21 mouse cellular contexts compared by ENCODE assay signal in genomic region chr17:62802748-62803147, GRCm38 (mm10).
DNase-seq lines count a peak whose midpoint lies in the region; ATAC-seq and TF ChIP-seq lines count a peak whose summit lies in the region.
"Had no signal": no experiment of that assay in that cellular context is flagged by ENCODE, and none has a peak within 500 bp of the region (broad histone marks: within the 10 kb centered on the region; RNA-seq: fewer than 3 reads in every experiment).

No protein-coding gene starts in this region.

- no peak for TF ChIP-seq POLR2A in limb, embryonic 14.5 days (IDR thresholded peaks at IDR 0.05; ENCODE audit: borderline replicate concordance, extremely low read depth, insufficient read depth, insufficient read length)

- DNase-seq in adrenal gland, postnatal 10 days: peak; percentile 21
- DNase-seq in adrenal gland, postnatal 25 days: no peak
- DNase-seq in limb, embryonic 14.5 days (ENCODE audit: low spot score): peak; percentile 45
- DNase-seq in limb, embryonic 10.5 days (ENCODE audit: low spot score): no peak
- DNase-seq in 416B (ENCODE audit: low read depth) (peak; percentile 13), R1 (ENCODE audit: low read depth, low spot score) (peak; percentile 18)
- DNase-seq in testis, postnatal 10 days (ENCODE audit: low spot score): no peak
- DNase-seq in heart, postnatal 14 days: no peak
- DNase-seq: adrenal gland, postnatal 14 days; B cell, adult 2 months; cerebellum, adult 11-12 months; cerebellum, postnatal 25 days; gastrocnemius, adult 2 months; heart, postnatal 4 days; kidney, adult 11 months; liver, embryonic 13.5 days; right cerebral cortex, postnatal 14 days; thymus, adult 2 months had no signal

- intact Hi-C loops in heart, postnatal 14 days (cut with DNase I): no loop called here

- no peaks in the 10 kb centered on the region for H3K9me3 ChIP-seq in limb, embryonic 14.5 days (ENCODE audit: control insufficient read depth, low read length)
- no peaks in the 10 kb centered on the region for H3K9me3 ChIP-seq in limb, embryonic 10.5 days (replicated peaks)
- H3K9me3 ChIP-seq: hindbrain, embryonic 15.5 days; liver, embryonic 13.5 days; neural tube, embryonic 15.5 days had no signal

- H3K36me3 ChIP-seq in limb, embryonic 14.5 days (ENCODE audit: control insufficient read depth, insufficient read depth, low read length): no peaks in the 10 kb centered on the region
- no peaks in the 10 kb centered on the region for H3K36me3 ChIP-seq in limb, embryonic 10.5 days
- H3K36me3 ChIP-seq: hindbrain, embryonic 15.5 days; liver, embryonic 13.5 days; neural tube, embryonic 15.5 days had no signal

- ATAC-seq in limb, embryonic 14.5 days (ENCODE audit: low FRiP score, low read depth): no peak
- ATAC-seq: midbrain, embryonic 16.5 days had no signal

- H3K4me1 ChIP-seq in limb, embryonic 14.5 days (ENCODE audit: control insufficient read depth, insufficient read depth, low read length): 0 out of 2 replicates have a peak, but pooled peaks cover 5% of the 10 kb centered on the region
- H3K4me1 ChIP-seq in limb, embryonic 10.5 days: no peaks in the 10 kb centered on the region
- H3K4me1 ChIP-seq: hindbrain, embryonic 15.5 days; liver, embryonic 13.5 days had no signal

- H3K4me2 ChIP-seq in limb, embryonic 14.5 days (replicated peaks; ENCODE audit: low read depth, low read length, severe bottlenecking): no peak overlapping the region
- H3K4me2 ChIP-seq: hindbrain, embryonic 15.5 days; liver, embryonic 13.5 days; neural tube, embryonic 15.5 days had no signal

- H3K9ac ChIP-seq in limb, embryonic 14.5 days (ENCODE audit: low read depth, low read length, severe bottlenecking): no peak overlapping the region
- H3K9ac ChIP-seq: hindbrain, embryonic 15.5 days; liver, embryonic 13.5 days; neural tube, embryonic 15.5 days had no signal

- H3K27me3 ChIP-seq in limb, embryonic 14.5 days (ENCODE audit: control insufficient read depth, insufficient read depth, low read length): no peaks in the 10 kb centered on the region
- no peaks in the 10 kb centered on the region for H3K27me3 ChIP-seq in limb, embryonic 10.5 days (ENCODE audit: low read depth, poor library complexity, severe bottlenecking)
- H3K27me3 ChIP-seq: hindbrain, embryonic 15.5 days; liver, embryonic 13.5 days; neural tube, embryonic 15.5 days had no signal

- H3K4me3 ChIP-seq in limb, embryonic 14.5 days (replicated peaks; ENCODE audit: low read length): no peak overlapping the region
- H3K4me3 ChIP-seq in limb, embryonic 10.5 days: no peak overlapping the region
- H3K4me3 ChIP-seq: gastrocnemius, adult 2 months; hindbrain, embryonic 15.5 days; liver, embryonic 13.5 days; neural tube, embryonic 15.5 days had no signal

- WGBS in limb, embryonic 14.5 days: 56% methylated on average over 6 of the region's 6 CpGs
- WGBS in limb, embryonic 10.5 days: 85% methylated on average over 6 of the region's 6 CpGs

- no peak overlapping the region for H3K27ac ChIP-seq in limb, embryonic 14.5 days (replicated peaks; ENCODE audit: low read depth, low read length)
- no peak overlapping the region for H3K27ac ChIP-seq in limb, embryonic 10.5 days
- H3K27ac ChIP-seq: gastrocnemius, adult 2 months; hindbrain, embryonic 15.5 days; liver, embryonic 13.5 days; neural tube, embryonic 15.5 days had no signal

Comparison
In these comparisons a context has a peak if more than half of its experiments do, and no peak if none do; other contexts are left out.
1. DNase-seq: peak in adrenal gland, postnatal 10 days (single experiment), limb, embryonic 14.5 days (single experiment), 416B (single experiment) and R1 (single experiment); none in adrenal gland, postnatal 25 days (single experiment), limb, embryonic 10.5 days (single experiment), testis, postnatal 10 days (single experiment) and heart, postnatal 14 days (0 of 2).